Mouse (Mus musculus) spleen, adult 12 weeks (tissue): ENCODE data around the gene Mdm2.
A peak's percentile ranks its signal among the peaks of the same experiment; 100 is the strongest.
"Not testable (repeated sequence)": the region's sequence is repeated elsewhere in the genome, so short reads cannot be mapped to it uniquely, and the experiment has no call there.

Experiments used
- DNase-seq: peaks from one replicate; pipeline ENCODE4 v3.0.0; 2022; ENCODE audit warnings: low spot score

The Mdm2 gene

GRCm38 (mm10) chr10:117712871-117713270 is 2.3 kb upstream of the Mdm2 start:
- DNase-seq: no peak

- no peak for DNase-seq
These were observed 1.7 kb upstream of the Mdm2 start for GRCm38 (mm10) chr10:117712191-117712754.

GRCm38 (mm10) chr10:117711408-117711807 is 850 bp upstream of the Mdm2 start:
- no peak for DNase-seq

- DNase-seq: peak; percentile 68
These were observed 491 bp downstream of the Mdm2 start for GRCm38 (mm10) chr10:117709930-117710603.

- no peak for DNase-seq
These were observed 1.2 kb downstream of the Mdm2 start for GRCm38 (mm10) chr10:117709326-117709830.

- no peak for DNase-seq
These were observed 1.7 kb downstream of the Mdm2 start for GRCm38 (mm10) chr10:117708856-117709255.

- no peak for DNase-seq
These were observed 2.2 kb downstream of the Mdm2 start for GRCm38 (mm10) chr10:117708376-117708775.

GRCm38 (mm10) chr10:117707114-117707838 is 3.3 kb downstream of the Mdm2 start:
- no peak for DNase-seq

- no peak for DNase-seq
These were observed 4.1 kb downstream of the Mdm2 start for GRCm38 (mm10) chr10:117706440-117706839.

GRCm38 (mm10) chr10:117705806-117706205 is 4.8 kb downstream of the Mdm2 start:
- DNase-seq: no peak

GRCm38 (mm10) chr10:117704964-117705335 is 5.6 kb downstream of the Mdm2 start:
- DNase-seq: no peak

GRCm38 (mm10) chr10:117704314-117704963 is 6.1 kb downstream of the Mdm2 start:
- not testable (repeated sequence) for DNase-seq

- no peak for DNase-seq
These were observed 7.1 kb downstream of the Mdm2 start for GRCm38 (mm10) chr10:117703506-117703905.

GRCm38 (mm10) chr10:117702024-117702833 is 8.3 kb downstream of the Mdm2 start:
- no peak for DNase-seq

- DNase-seq: no peak
These were observed 9.3 kb downstream of the Mdm2 start for GRCm38 (mm10) chr10:117701034-117701829.

GRCm38 (mm10) chr10:117700450-117700849 is 10.1 kb downstream of the Mdm2 start:
- no peak for DNase-seq

- DNase-seq: no peak
These were observed 10.6 kb downstream of the Mdm2 start for GRCm38 (mm10) chr10:117699914-117700313.

GRCm38 (mm10) chr10:117698313-117699138 is 12.0 kb downstream of the Mdm2 start:
- no peak for DNase-seq

GRCm38 (mm10) chr10:117697561-117698115 is 12.9 kb downstream of the Mdm2 start:
- no peak for DNase-seq
